8 mouse cellular contexts compared by ENCODE assay signal in the genomic region with DNA sequence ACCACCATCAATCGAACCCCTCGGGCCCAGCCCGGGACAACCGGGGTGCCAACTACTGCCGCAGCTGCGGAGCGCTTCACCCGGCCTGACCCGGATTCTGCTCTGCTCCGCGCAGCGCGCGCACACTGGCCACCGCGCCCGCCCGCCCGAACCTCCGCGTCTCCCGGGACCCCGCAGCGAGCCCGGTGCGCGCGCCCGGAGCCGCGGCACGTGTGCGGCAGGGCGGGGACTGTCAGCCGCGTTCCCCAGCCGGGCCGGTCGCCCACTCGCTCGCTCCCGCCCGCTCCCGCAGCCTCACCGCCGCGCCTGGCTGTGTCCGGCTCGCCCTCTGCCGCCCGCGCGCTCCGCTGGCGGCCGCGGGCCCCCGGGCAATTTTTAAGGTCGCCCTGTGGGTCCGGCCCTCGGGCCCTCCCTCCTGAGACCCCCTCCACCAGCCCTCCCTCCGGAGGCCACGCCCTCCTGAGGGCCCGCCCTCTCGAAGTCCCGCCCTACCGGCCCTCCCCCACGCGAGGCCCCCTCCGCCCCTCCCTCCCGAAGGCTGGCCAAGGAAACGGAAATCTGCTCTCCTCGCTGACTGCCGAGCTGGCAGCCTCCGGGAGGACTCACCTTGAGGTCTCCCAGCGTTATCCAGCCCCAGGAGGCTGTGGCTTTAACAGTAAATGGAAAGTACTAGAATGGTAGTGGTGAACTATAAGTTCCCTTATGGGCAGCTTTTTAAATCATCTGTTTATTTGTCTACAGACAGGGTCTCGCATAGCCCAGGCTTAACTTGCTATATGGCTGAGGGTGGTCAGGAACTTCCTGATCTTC. TPM values are rescaled to one million over a fixed set of nuclear protein-coding genes. Genes with fewer than 3 reads are reported as not detected.
DNase-seq lines count a peak whose midpoint lies in the region; ATAC-seq lines count a peak whose summit lies in the region.

Gene Slc25a15, minus strand, starts transcription at position 456 of the 810 bp plus-strand sequence.

- H3K36me3 ChIP-seq in hindbrain, embryonic 11.5 days (ENCODE audit: control insufficient read depth, insufficient read depth, low read length) = no peaks in the 10 kb centered on the region

- H3K9ac ChIP-seq in hindbrain, embryonic 11.5 days (ENCODE audit: low read depth, low read length) = peak within 1 kb of the TSS; percentile 70

- H3K27me3 ChIP-seq in hindbrain, embryonic 11.5 days (ENCODE audit: control insufficient read depth, insufficient read depth, low read length) = no peaks in the 10 kb centered on the region

- 1% methylated on average over 48 of the region's 77 CpGs for WGBS in hindbrain, embryonic 11.5 days

- peak; percentile 95 for DNase-seq in Muller cell, postnatal 12 days (ENCODE audit: inconsistent ontology term)
- peak; percentile 88 for DNase-seq in cerebellum, adult 9-10 months
- peak; percentile 91 for DNase-seq in hindbrain, embryonic 11.5 days (ENCODE audit: low spot score)
- peak; percentile 71 to 92 for DNase-seq in layer of hippocampus, postnatal 25 days (ENCODE audit: extremely low spot score in 1 of 2, low spot score in 1 of 2)
- DNase-seq in lung, postnatal 25 days (ENCODE audit: low spot score) = peak; percentile 84
- peak; percentile 88 for DNase-seq in retina, embryonic 14.5 days (ENCODE audit: low spot score)
- peak; percentile 95 for DNase-seq in thymus, postnatal 4 days

- peak within 1 kb of the TSS; percentile 77 for H3K4me3 ChIP-seq in hindbrain, embryonic 11.5 days (ENCODE audit: low read depth, low read length)

- H3K4me1 ChIP-seq in hindbrain, embryonic 11.5 days (replicated peaks; ENCODE audit: control insufficient read depth, insufficient read depth, low read length) = no peaks in the 10 kb centered on the region

- H3K27ac ChIP-seq in hindbrain, embryonic 11.5 days (ENCODE audit: low read depth, low read length) = no peak within 1 kb of the TSS; the same call in 1 of the 2 replicates

- no peaks in the 10 kb centered on the region for H3K9me3 ChIP-seq in hindbrain, embryonic 11.5 days (ENCODE audit: control insufficient read depth, low read length)

- H3K4me2 ChIP-seq in hindbrain, embryonic 11.5 days (replicated peaks; ENCODE audit: low read depth, low read length) = peak within 1 kb of the TSS; percentile 89

- peak; percentile 91 for ATAC-seq in frontal cortex, adult (ENCODE audit: low TSS enrichment)
- ATAC-seq in hindbrain, embryonic 11.5 days (ENCODE audit: low FRiP score) = peak; percentile 94

RNA-seq across cellular contexts. Expression of gene Slc25a15, which starts in this region (rescaled TPM):
- polyA plus RNA-seq in hindbrain, embryonic 11.5 days (2014; fragmentation: Nextera tagmentation; extraction: Ambion mirVana) = 11.3 and 14.7 TPM in 2 replicates
- 10 to 100 TPM; 10.9 to 11.0 TPM for total RNA-seq in layer of hippocampus, postnatal 25 days (2021)
